Mouse (Mus musculus) cerebellum, adult 11 months (tissue): ENCODE data around the gene Gm17622.

ENCODE experiments used
- DNase-seq: peaks from one replicate; pipeline ENCODE4 v3.0.0; 2022

Gene Gm17622

DNA sequence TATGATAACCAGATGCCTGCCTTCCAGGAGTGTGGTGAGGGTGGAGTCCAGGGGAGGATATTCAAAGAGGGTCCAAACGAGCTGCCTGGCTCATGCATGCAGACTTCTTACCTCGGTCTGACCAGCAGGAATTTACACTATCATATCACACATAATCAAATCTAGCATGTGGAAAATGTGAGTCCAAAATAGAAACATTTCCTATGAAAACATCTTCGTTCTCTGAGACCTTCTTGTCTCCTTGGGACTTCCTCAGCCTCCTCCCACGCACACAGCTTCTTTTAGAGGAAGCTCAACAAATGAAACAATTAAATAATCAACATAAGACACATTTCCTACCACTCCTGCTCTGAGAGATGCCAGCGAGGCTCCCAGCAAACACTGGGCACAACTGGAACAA is 21.4 kb downstream of the Gm17622 start:
- no peak for DNase-seq

DNA sequence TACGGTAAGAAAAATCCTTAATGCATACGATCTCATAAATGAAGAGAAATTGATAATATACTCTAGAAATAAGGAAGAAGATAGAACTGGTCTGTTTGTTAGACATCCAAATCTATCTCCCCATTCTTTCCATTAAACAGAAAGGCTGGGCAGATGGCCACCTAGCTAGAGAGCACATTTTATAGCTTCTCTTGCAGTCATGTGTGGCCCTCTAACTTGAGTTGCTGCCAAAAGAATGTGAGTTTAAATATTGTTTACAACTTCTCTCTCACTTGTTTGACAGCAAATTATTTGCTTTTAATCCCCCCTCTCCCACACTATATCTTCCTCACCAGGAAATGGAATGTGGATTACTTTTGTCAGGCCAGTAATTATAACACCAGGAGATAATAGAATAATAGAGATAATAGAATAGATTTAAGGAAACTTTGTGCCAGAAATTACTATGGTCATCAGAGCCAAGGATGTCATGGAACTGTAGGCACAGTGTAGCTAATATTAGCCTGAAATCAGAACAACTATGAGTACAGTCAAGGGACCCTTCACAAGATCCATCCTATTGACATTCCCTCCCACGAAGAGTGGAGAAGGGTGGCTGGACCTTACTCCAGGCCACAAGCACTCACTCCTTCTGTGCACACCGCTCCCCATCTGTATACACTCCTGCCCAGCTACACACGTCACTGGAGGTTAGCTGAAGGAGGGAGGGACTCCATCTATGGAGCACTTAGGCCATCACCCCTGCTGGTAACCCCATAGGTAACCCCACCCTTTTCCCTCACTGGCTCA is 23.8 kb downstream of the Gm17622 start:
- no peak for DNase-seq

DNA sequence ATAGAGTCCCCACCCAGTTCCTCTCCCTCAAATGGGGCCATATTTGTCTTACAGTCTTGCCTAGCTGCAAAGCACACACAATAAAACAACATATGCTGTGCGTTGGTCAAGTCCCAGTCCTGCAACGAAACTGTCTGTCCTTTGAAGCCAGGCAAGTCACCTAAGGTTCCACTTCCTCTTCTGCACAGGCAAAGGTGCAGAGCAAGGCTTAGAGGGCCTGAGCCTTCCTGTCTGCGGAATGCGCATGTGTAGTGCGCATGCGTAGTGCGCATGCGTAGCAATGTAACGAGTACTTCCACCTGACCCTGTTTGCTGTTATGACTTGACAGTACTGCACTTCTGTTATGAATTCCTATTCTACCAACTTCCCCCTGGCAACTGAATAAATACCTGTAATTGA is 25.7 kb downstream of the Gm17622 start:
- DNase-seq, result no peak

DNA sequence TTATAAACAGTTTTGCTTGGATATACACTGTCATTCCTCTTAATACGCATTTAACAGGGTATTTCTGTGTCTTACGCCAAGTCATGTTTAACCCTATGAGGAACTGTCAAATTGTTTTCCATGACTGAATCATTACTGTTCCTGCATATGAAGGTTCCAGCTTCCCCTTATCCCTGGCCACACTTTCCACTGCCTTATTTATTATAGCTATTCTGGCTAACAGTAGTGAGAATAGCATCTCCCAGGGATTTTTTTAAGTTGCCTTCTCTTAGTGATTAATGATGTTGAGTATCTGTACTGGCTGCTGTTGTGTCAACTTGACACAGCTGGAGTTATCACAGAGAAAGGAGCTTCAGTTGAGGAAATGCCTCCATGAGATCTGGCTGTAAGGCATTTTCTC is 26.8 kb downstream of the Gm17622 start:
- no peak for DNase-seq

DNA sequence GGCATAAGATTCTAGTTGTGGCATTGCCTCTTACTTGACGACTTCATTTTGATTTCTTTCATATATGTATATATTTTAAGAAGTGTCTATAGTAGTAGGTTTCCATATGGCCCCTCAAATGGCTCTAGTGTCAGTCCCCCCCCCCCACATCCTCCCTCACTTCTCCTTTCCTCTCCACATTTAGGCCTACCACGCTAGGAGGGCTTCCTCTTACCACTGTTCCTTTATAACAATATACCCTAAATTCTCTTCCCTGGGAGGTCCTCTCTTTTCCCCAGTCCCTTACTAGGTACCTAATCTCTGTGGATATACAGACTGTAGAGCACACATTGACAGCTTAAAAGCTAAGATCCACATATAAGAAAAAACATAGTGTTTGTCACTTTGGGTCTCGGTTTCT is 30.8 kb downstream of the Gm17622 start:
- no peak for DNase-seq

DNA sequence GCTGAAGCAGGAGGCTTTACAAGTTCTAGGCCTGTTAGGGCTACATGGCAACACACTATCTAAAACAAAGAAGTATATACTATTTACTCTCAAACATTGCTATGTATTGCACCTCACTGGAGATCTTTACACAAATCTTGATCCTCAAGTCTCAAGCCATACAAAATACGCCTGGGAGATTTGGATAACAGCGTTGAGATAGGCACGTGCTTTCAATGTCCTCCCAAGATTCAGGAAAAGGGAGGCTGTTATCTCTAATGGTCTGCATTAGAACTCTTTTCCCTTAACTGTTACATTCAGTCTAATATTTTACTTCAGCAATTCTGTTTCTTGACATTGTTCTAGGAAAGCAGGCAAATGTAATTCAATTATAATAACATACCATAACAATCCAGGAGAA is 36.5 kb downstream of the Gm17622 start:
- DNase-seq, result no peak

DNA sequence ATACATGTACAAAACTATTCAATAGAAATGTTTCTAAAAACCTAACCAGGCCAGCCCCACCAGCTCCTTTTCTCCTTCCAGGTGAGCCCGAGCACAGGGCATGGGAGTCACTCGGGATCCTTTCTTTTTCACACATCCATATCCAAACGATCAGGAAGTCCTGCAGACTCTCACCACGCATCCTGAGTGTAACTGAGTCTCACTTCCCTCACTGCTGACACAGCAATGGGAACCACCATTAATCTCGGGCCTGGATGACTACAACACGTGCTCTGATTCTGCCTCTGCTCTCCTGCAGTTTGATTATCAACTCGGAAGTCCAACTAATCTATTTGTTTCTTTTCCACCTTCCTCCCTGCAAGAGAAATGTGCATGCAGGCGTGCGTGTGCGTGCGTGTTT is 37.3 kb downstream of the Gm17622 start:
- no peak for DNase-seq

DNA sequence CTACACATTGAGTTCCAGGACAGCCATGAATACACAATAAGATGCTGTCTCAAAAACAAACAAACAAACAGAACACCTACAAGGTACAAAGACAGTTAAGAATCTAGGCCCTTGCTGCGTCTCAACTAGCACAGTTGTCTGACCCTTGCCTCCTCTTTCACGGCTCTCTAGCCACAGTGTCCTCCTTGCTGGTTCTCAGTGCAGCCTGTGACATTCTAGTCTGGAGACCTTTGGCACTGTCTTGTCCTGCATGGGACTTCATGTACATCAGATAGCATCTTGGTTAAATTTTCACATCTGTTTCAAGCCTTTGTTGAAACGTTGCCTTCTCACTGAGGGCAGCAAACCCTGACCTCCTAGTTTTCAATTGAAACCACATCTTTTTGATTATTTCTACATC is 38.2 kb downstream of the Gm17622 start:
- no peak for DNase-seq

DNA sequence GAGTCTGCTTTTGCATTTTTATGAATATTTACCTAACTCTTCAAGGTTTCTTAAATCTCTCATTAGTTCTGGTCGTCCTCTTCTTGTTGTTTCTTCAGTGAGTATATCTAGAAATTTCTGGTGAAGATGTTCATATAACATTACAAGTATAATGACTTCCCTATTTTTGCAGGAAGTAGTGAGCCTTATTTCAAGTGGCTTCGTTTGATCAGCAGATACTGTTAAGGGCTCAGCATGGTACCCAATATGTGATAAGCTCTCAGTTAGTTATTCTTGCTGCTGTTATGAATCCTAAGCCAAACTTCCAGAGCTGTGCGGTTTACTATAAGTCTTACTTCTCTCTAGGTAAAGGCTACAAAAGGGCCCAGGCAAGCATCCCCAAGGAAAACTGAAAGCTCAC is 39.0 kb downstream of the Gm17622 start:
- DNase-seq, result no peak

DNA sequence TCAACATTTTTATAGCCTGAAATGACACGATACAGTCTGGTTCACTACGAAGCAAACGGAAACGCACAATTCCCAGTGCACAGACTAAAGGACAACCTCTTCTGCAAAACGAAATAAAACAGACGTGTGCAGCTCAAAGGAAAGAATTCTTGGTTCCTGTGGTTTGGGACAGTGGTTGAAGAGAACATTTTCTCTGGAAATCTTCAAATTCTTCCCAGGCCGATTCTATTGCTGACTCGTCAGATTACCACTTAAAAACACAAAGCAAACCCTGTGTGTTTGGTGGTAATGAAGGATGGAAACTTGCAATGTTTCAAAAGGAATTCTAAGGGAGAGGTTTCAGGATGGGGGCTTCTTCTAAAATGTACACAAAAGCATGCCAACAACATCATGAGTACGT is 39.5 kb downstream of the Gm17622 start:
- no peak for DNase-seq

DNA sequence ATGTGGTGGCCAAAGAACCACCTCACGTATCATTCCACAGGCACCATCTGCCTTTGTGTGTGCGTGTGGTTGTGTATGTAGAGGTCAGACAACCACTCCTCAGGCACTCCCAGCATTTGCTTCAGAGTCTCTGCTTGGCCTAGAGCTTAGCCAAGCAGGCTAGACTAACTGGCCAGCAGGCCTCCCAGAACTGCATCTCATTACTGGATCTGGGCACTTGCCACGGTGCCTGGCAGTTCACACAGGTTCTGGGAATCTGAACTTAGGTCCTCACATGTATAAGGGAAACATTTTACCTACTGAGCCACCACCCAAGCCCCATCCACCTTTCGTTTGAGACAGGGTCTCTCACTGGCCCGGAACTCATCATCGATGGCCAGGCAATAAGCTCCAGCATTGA is 41.6 kb downstream of the Gm17622 start:
- DNase-seq, result no peak

DNA sequence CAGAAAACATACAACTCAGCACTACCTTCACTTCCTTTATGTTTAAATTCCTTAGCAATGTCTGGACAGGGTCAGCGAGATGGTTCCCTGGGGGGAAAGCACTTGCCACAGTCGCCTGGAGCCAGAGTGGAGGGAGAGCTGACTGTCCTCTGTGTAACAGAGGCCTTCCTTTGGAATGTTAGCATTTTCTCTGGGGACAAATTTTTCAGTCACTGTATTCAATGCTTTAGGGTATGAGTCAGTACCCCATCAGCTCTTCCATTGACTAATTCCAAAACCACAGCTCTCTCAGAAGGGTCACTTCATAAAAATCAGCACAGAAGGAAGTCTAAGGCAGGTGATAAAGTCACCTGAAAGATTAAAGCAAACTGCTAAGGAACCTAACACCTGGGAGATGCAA is 43.2 kb downstream of the Gm17622 start:
- DNase-seq, result no peak

DNA sequence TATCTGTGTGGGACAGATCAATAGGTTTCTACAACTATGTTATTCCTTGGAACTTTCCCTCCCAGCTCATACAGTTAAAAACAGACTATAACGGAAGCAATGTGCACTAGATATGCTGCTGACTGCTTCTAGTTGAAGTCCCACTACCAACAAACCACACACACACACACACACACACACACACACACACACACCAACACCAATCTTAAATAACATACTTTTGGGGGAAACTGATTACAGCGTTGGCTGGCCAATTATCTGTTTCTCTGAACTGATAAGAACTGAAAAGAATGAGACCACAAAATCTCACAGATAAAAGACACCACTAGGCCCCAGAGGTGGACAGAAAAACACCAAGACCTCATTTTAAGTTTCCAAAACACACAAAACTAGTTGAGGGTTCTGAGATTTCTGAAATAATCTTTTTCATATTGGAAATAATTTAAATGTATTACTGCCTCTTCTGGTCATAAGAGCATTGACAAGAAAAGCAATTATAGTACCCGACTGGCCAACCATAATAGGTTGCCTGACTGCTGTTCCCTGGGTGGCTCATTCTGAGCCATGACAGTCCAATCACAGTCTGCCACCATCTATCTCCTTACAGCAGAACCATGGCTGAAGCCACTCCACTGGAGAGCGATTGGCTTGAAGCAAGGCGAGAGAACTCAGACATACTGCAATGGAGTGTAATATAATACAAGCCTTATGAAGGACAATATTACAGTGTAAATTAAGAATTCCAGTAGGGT is 46.5 kb downstream of the Gm17622 start:
- no peak for DNase-seq

DNA sequence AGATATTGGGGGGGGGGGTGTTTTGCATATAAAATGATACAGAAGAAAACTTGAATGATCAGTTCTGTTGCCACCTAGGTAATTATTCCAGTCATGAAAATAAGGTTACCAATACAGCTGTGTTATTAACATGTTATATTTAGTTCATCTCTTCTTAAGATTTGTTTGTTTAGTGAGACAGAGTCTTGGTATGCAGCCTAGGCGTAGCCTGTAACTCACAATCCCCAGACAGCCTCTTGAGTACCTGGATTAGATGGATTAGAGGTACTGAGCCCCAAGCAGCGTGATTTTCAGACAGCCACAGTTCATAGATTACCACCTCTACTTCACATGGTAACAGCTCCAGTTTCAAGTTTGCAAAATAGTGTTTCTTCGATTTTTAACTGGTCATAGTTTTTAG is 47.6 kb downstream of the Gm17622 start:
- no peak for DNase-seq
